Mouse (Mus musculus): ENCODE results near the gene Tfrc. TPM values are rescaled to one million over a fixed set of nuclear protein-coding genes. Genes with fewer than 3 reads are reported as not detected.
"Not testable (repeated sequence)": the region's sequence is repeated elsewhere in the genome, so short reads cannot be mapped to it uniquely, and the experiment has no call there.

Gene Tfrc
- total and polyA plus RNA-seq, 2 experiments from 2014 or later = 35.3 to 112 TPM

- no peak for TF ChIP-seq CTCF (IDR thresholded peaks at IDR 0.05; ENCODE audit: low read depth)
- Histone ChIP-seq H3K27me3 (ENCODE audit: insufficient read depth, low read length) (no peaks in the 10 kb centered on the region), H3K4me1 (ENCODE audit: insufficient read depth) (no peaks in the 10 kb centered on the region), H3K9me3 (ENCODE audit: low read length) (no peaks in the 10 kb centered on the region), H3K27ac (ENCODE audit: low read depth, low read length) (no peak overlapping the region), H3K4me3 (ENCODE audit: low read depth, low read length) (no peak overlapping the region), H3K4me2 (ENCODE audit: low read depth) (no peak overlapping the region), H3K9ac (no peak overlapping the region), H3K36me3 (ENCODE audit: insufficient read depth) (peaks cover 30% of the 10 kb centered on the region)
- 90% methylated on average over 4 of the region's 4 CpGs for WGBS
- ATAC-seq (no peak), DNase-seq (no peak)
Measured at GRCm38 (mm10) chr16:32633486-32634012, 24.8 kb downstream of the Tfrc start.

- H3K4me1 ChIP-seq (ENCODE audit: insufficient read depth) = no peaks in the 10 kb centered on the region
- no peak for TF ChIP-seq CTCF (IDR thresholded peaks at IDR 0.05; ENCODE audit: low read depth)
- no peaks in the 10 kb centered on the region for H3K27me3 ChIP-seq (ENCODE audit: insufficient read depth, low read length)
- DNase-seq = no peak
- H3K27ac ChIP-seq (ENCODE audit: low read depth, low read length) = no peak overlapping the region
- WGBS = 87% methylated on average over 5 of the region's 5 CpGs
- no peak overlapping the region for H3K4me3 ChIP-seq (ENCODE audit: low read depth, low read length)
- H3K9ac ChIP-seq = no peak overlapping the region
- no peak for ATAC-seq
- H3K36me3 ChIP-seq (ENCODE audit: insufficient read depth) = peaks cover 24% of the 10 kb centered on the region
- no peaks in the 10 kb centered on the region for H3K9me3 ChIP-seq (ENCODE audit: low read length)
- no peak overlapping the region for H3K4me2 ChIP-seq (ENCODE audit: low read depth)
Measured at GRCm38 (mm10) chr16:32634183-32634582, 25.5 kb downstream of the Tfrc start.

- no peak overlapping the region for H3K4me3 ChIP-seq (ENCODE audit: low read depth, low read length)
- ATAC-seq = peak; percentile 56
Measured at GRCm38 (mm10) chr16:32635314-32635713, 26.6 kb downstream of the Tfrc start.

GRCm38 (mm10) chr16:32636331-32636730 lies 27.6 kb downstream of the Tfrc start:
- H3K27me3 ChIP-seq (ENCODE audit: insufficient read depth, low read length) = no peaks in the 10 kb centered on the region
- no peak for ATAC-seq
- no peaks in the 10 kb centered on the region for H3K9me3 ChIP-seq (ENCODE audit: low read length)
- H3K4me3 ChIP-seq (ENCODE audit: low read depth, low read length) = no peak overlapping the region
- no peak overlapping the region for H3K9ac ChIP-seq
- H3K4me1 ChIP-seq (ENCODE audit: insufficient read depth) = no peaks in the 10 kb centered on the region
- no peak overlapping the region for H3K4me2 ChIP-seq (ENCODE audit: low read depth)
- 0 out of 2 replicates have a peak, but pooled peaks cover 9% of the 10 kb centered on the region for H3K36me3 ChIP-seq (ENCODE audit: insufficient read depth)
- WGBS = 93% methylated on average over 3 of the region's 3 CpGs
- no peak overlapping the region for H3K27ac ChIP-seq (ENCODE audit: low read depth, low read length)
- TF ChIP-seq CTCF (IDR thresholded peaks at IDR 0.05; ENCODE audit: low read depth) = no peak
- DNase-seq = no peak

More at GRCm38 (mm10) chr16:32635314-32635713, 26.6 kb downstream of the Tfrc start:
- H3K9ac ChIP-seq = no peak overlapping the region
- no peaks in the 10 kb centered on the region for H3K9me3 ChIP-seq (ENCODE audit: low read length)
- H3K36me3 ChIP-seq (ENCODE audit: insufficient read depth) = peaks cover 14% of the 10 kb centered on the region; the same call in 1 of the 2 replicates
- no peak overlapping the region for H3K4me2 ChIP-seq (ENCODE audit: low read depth)
- no peaks in the 10 kb centered on the region for H3K27me3 ChIP-seq (ENCODE audit: insufficient read depth, low read length)
- H3K4me1 ChIP-seq (ENCODE audit: insufficient read depth) = no peaks in the 10 kb centered on the region
- H3K27ac ChIP-seq (ENCODE audit: low read depth, low read length) = no peak overlapping the region
- 47% methylated on average over 3 of the region's 3 CpGs for WGBS
- DNase-seq = peak; percentile 46
- peak; percentile 41; the same call in 1 of the 2 replicates for TF ChIP-seq CTCF (IDR thresholded peaks at IDR 0.05; ENCODE audit: low read depth)

- no peak for ATAC-seq
- no peak overlapping the region for H3K4me2 ChIP-seq (ENCODE audit: low read depth)
- 0 out of 2 replicates have a peak, but pooled peaks cover 7% of the 10 kb centered on the region for H3K36me3 ChIP-seq (ENCODE audit: insufficient read depth)
- WGBS = 42% methylated on average over 6 of the region's 6 CpGs
- H3K27ac ChIP-seq (ENCODE audit: low read depth, low read length) = no peak overlapping the region
- H3K4me1 ChIP-seq (ENCODE audit: insufficient read depth) = no peaks in the 10 kb centered on the region
- no peaks in the 10 kb centered on the region for H3K9me3 ChIP-seq (ENCODE audit: low read length)
- no peaks in the 10 kb centered on the region for H3K27me3 ChIP-seq (ENCODE audit: insufficient read depth, low read length)
- no peak for TF ChIP-seq CTCF (IDR thresholded peaks at IDR 0.05; ENCODE audit: low read depth)
- no peak overlapping the region for H3K4me3 ChIP-seq (ENCODE audit: low read depth, low read length)
- no peak overlapping the region for H3K9ac ChIP-seq
- DNase-seq = no peak
Measured at GRCm38 (mm10) chr16:32636871-32637521, 28.3 kb downstream of the Tfrc start.

GRCm38 (mm10) chr16:32638476-32638875 lies 29.8 kb downstream of the Tfrc start:
- H3K4me3 ChIP-seq (ENCODE audit: low read depth, low read length) = no peak overlapping the region
- no peaks in the 10 kb centered on the region for H3K4me1 ChIP-seq (ENCODE audit: insufficient read depth)
- DNase-seq (peak; percentile 84), ATAC-seq (peak; percentile 72)
- H3K9ac ChIP-seq = no peak overlapping the region
- no peaks in the 10 kb centered on the region for H3K36me3 ChIP-seq (ENCODE audit: insufficient read depth)
- H3K27ac ChIP-seq (ENCODE audit: low read depth, low read length) = no peak overlapping the region
- no peaks in the 10 kb centered on the region for H3K27me3 ChIP-seq (ENCODE audit: insufficient read depth, low read length)
- TF ChIP-seq CTCF (IDR thresholded peaks at IDR 0.05; ENCODE audit: low read depth) = peak; percentile 89
- H3K4me2 ChIP-seq (ENCODE audit: low read depth) = no peak overlapping the region
- no peaks in the 10 kb centered on the region for H3K9me3 ChIP-seq (ENCODE audit: low read length)
- 8% methylated on average over 8 of the region's 8 CpGs for WGBS

- H3K27ac ChIP-seq (ENCODE audit: low read depth, low read length) = no peak overlapping the region
- no peaks in the 10 kb centered on the region for H3K9me3 ChIP-seq (ENCODE audit: low read length)
- H3K4me3 ChIP-seq (ENCODE audit: low read depth, low read length) = no peak overlapping the region
- H3K36me3 ChIP-seq (ENCODE audit: insufficient read depth) = no peaks in the 10 kb centered on the region
- H3K4me1 ChIP-seq (ENCODE audit: insufficient read depth) = peaks cover 5% of the 10 kb centered on the region; the same call in 1 of the 2 replicates
- no peak overlapping the region for H3K9ac ChIP-seq
- no peak for DNase-seq
- ATAC-seq = no peak
- WGBS = 53% methylated on average over 5 of the region's 5 CpGs
- TF ChIP-seq CTCF (IDR thresholded peaks at IDR 0.05; ENCODE audit: low read depth) = no peak
- no peak overlapping the region for H3K4me2 ChIP-seq (ENCODE audit: low read depth)
- no peaks in the 10 kb centered on the region for H3K27me3 ChIP-seq (ENCODE audit: insufficient read depth, low read length)
Measured at GRCm38 (mm10) chr16:32640096-32640495, 31.4 kb downstream of the Tfrc start.

- 74% methylated on average over 2 of the region's 2 CpGs for WGBS
- not testable (repeated sequence) for H3K4me3 ChIP-seq (ENCODE audit: low read depth, low read length); H3K9me3 ChIP-seq (ENCODE audit: low read length); H3K27me3 ChIP-seq (ENCODE audit: insufficient read depth, low read length); H3K4me2 ChIP-seq (ENCODE audit: low read depth); H3K9ac ChIP-seq; DNase-seq; ATAC-seq; H3K36me3 ChIP-seq (ENCODE audit: insufficient read depth); H3K27ac ChIP-seq (ENCODE audit: low read depth, low read length)
- H3K4me1 ChIP-seq (ENCODE audit: insufficient read depth) = peaks cover 11% of the 10 kb centered on the region; the same call in 1 of the 2 replicates
Measured at GRCm38 (mm10) chr16:32640683-32641082, 32.0 kb downstream of the Tfrc start.

Measured in forebrain, postnatal 0 days (tissue).